Mouse (Mus musculus) cerebellum, adult 18-20 months (tissue): ENCODE measurements around the gene Hcn2.
"Not testable (repeated sequence)": the region's sequence is repeated elsewhere in the genome, so short reads cannot be mapped to it uniquely, and the experiment has no call there.

Experiments
- DNase-seq, 2 experiments: peaks; one replicate each; pipeline ENCODE4 v3.0.0; 2021

The Hcn2 gene

GRCm38 (mm10) chr10:79745898-79746773, 29.7 kb downstream of the Hcn2 start, which contains the start of gene Polrmt:
Gene Polrmt, minus strand, starts transcription at chr10:79746581.
- peak; percentile 96 to 97 for DNase-seq

DNA sequence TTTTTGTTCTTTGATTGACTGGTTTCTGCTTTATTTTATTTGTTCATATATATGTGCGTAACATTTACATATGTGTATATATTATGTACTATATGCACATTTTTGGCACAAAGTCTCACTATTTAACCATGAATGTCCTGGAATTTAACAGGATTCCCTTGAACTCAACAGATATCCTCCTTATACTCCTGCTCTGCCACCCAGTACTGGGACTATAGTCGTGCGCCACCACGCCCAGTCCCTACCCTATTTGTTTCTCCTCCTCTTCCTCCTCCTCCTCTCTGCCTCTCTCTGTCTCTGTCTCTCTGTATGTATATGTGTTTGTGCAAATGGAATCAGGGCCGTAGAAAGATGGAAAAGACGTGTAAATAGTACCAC, 30.3 kb downstream of the Hcn2 start:
- DNase-seq = no peak

- peak in 1 of 2 experiments; percentile 11 for DNase-seq
These were observed 32.1 kb downstream of the Hcn2 start for GRCm38 (mm10) chr10:79748496-79748895.

- DNase-seq = peak; percentile 88 to 92
These were observed 38.6 kb downstream of the Hcn2 start, which contains the start of gene Fgf22 for GRCm38 (mm10) chr10:79754856-79755516. Gene Fgf22, plus strand, starts transcription at chr10:79755076.

GRCm38 (mm10) chr10:79755854-79756253, 39.4 kb downstream of the Hcn2 start:
- DNase-seq = no peak

- DNase-seq = peak in 1 of 2 experiments; percentile 4
These were observed 40.2 kb downstream of the Hcn2 start for GRCm38 (mm10) chr10:79756660-79757059.

- not testable (repeated sequence) for DNase-seq
These were observed 43.2 kb downstream of the Hcn2 start for GRCm38 (mm10) chr10:79759675-79760074.

DNA sequence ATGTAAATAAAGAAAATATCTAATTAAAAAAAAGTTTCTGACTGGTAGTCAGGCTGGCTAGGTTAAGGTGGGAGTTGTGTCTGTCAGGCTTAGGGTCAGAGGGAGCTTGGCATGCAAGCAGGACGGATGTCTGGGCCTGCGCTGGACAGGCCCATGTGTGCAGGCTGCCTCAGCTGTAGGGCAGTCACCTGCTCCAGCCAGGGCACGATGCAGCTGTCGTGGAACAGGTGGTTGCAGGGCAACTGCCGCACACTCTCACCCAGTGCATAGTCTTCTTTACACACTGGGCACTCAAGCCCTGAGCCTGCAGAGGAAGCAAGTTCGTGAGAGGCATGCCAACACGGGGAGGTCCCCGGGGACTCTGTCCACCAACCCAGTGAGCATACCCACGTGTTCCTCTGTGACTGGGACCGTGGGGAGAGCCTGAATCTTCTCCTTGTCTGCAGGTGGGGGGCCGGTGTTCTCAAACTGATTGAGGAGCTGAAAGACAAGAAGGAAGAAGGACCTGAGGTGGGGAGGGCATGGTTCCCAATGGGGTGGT, 44.2 kb downstream of the Hcn2 start:
- no peak for DNase-seq

DNA sequence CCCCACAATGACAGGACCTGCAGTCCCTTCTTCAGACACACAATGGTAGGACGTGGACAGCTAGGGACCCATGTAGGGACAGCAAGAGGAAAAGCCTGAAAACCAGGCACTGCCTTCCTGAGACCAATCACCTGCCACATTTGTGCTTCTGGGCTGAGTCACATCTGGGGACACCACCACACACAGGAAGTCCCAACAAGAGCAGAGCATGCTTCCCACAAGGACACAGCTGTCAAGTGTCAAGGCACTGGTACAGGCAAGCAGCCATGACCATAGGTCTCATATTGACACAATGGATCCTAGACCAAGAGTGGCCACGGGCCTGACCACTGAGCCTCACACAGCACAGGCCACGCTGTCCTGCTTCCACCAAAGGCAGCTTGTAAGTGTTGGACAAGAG, 46.4 kb downstream of the Hcn2 start:
- DNase-seq = no peak

GRCm38 (mm10) chr10:79764234-79764633, 47.8 kb downstream of the Hcn2 start:
- no peak for DNase-seq

- DNase-seq = no peak
These were observed 48.9 kb downstream of the Hcn2 start for GRCm38 (mm10) chr10:79765228-79765745.

GRCm38 (mm10) chr10:79766001-79766507, 49.6 kb downstream of the Hcn2 start:
- no peak for DNase-seq

DNA sequence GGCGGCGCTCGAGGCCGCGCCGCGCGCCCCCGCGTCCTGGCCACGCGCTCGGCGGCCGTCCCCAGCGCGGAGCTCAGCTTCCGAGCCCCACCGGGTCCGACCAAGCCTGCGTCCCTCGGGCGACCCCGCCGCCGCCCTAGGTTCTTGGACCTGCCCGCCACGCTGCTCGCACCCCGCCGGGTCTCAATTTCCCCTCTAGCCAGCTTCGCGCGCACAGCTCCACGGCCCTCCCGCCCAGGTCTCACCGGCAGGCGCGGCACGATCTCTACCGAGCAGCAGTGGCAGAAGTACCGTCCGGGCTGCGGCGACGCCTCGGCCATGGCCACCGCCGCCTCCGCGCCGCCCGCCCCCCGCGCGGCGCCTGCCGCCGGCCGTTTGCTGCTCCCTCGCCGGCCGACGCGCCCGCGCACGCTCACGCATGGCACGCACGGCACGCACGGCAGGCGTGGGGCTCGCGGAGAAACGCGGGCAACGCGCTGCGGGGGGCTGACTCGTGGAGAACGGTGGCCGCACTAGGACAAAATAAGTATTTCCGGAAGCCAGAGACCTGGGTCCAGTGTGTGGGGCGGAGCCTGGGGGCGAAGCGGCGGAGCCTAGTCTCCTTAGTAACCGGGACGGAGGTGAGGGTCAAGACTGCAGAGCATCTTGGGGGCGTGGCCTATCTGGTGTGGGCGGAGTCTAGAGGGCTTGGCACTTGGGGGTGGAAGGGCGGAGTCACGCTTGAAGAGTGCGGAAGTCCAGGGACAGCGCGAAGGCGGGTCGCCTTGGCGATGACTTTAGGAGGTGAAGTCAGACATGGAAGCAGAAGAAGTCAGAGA, 50.3 kb downstream of the Hcn2 start, which contains the start of gene Rnf126:
TSS of gene Rnf126 (minus strand) at position 445 of the 818 bp plus-strand sequence.
- DNase-seq = peak; percentile 97 to 100

- DNase-seq = peak; percentile 93 to 97
These were observed 51.2 kb downstream of the Hcn2 start for GRCm38 (mm10) chr10:79767372-79768244.

GRCm38 (mm10) chr10:79768400-79768799, 52.0 kb downstream of the Hcn2 start:
- DNase-seq = peak; percentile 74 to 82

- DNase-seq = no peak
These were observed 52.9 kb downstream of the Hcn2 start for GRCm38 (mm10) chr10:79769329-79769728.

- DNase-seq = no peak
These were observed 55.9 kb downstream of the Hcn2 start for GRCm38 (mm10) chr10:79772320-79772719.

DNA sequence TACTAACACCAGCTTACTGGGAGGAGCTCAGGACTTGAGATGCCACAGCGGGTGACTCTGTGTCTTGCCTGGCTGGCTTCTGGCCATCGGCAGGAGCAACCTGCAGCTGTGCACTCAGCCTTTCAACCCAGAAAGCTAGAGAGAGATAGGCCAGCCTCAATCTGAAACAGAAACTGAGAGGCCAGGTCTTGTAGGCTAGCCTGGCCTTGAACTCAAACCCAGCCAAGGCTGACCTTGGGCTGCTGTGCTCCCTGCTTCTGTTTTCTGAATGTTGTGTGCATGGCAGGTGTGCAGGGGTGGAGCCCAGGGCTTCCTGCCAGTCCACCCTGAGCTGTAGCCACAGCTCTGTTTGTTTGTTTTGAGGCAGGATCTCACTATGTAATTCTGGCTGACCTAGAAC, 56.8 kb downstream of the Hcn2 start:
- no peak for DNase-seq

DNA sequence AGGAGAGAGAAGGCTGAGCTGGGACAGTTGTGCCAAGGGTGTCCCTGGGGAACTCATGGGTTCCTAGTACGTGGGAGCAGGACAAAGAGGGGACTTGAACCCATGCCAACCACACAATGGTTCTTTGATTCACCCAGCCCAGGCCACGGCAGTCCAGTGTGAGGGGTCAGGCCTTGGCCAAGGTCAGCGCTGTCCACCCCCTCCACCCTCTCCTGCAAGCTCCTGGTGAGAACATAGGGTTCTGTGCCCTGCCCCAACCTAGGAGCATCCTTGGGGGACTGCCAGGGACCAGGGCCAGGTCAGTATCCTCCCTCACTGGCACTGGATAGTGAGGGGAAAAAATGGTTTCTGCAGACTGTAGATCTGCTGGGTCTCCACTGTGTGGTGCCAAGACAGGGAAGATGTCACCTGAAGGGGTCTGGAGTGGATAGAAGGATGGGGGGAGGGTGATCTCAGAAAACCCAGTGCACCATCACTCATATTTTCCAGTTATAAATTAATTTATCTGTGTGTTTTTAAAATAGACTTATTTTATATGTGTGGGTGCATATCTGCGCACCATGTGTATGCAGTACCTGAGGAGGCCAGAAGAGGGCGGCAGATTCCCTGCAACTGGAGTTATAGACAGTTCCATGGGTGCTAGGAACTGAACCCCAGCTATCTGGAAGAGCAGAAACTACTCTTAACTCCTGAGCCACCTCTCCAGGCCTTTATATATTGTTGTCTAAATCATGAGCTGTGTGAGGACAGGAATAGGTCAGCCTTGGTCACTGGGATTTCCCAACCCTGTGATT, 58.2 kb downstream of the Hcn2 start:
- no peak for DNase-seq

DNA sequence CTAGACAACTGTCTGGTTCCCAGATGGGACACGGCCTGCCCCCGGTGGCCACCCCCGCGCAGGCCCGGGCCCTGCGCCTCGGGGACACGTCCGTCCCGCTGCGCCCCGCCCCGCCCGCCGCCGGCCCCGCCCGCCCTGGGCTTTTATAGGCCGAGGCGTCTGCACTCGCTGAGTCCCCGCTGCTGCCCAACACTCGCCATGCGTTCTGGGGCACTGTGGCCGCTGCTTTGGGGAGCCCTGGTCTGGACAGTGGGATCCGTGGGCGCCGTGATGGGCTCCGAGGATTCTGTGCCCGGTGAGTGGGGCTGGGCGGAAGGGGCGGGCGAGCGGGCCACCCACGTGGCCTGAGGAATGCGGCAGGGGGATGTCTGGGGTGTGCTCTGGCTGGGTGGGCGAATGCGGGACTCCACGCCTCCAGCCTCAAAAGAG, 60.7 kb downstream of the Hcn2 start, which contains the start of gene Fstl3:
TSS of gene Fstl3 (plus strand) at position 170 of the 429 bp plus-strand sequence.
- DNase-seq = no peak
